Mouse (Mus musculus): ENCODE measurements around the gene Lpcat2. TPM values are rescaled to one million over a fixed set of nuclear protein-coding genes. Genes with fewer than 3 reads are reported as not detected.

Lpcat2 gene
- polyA plus RNA-seq, 1 experiment = 0.25 TPM

- H3K36me3 ChIP-seq (ENCODE audit: control insufficient read depth, insufficient read depth, low read length) = no peaks in the 10 kb centered on the region
- TF ChIP-seq POLR2A (IDR thresholded peaks at IDR 0.05; ENCODE audit: control insufficient read depth, low read depth, low read length) = no peak
- no peak for TF ChIP-seq CTCF (IDR thresholded peaks at IDR 0.05; ENCODE audit: control insufficient read depth, insufficient read depth, insufficient replicate concordance, low read depth, low read length)
- H3K27ac ChIP-seq (ENCODE audit: control insufficient read depth, insufficient read depth, low read depth, low read length) = no peak within 1 kb of the TSS
- H3K4me1 ChIP-seq (ENCODE audit: control insufficient read depth, insufficient read depth, low read length) = no peaks in the 10 kb centered on the region
- no peaks in the 10 kb centered on the region for H3K27me3 ChIP-seq (ENCODE audit: control insufficient read depth, insufficient read depth, low read length)
- H3K4me3 ChIP-seq (ENCODE audit: control insufficient read depth, low read depth, low read length) = peak within 1 kb of the TSS; percentile 50
These were observed 27.7 kb upstream of the Lpcat2 start, which contains the start of gene Mmp2 for GRCm38 (mm10) chr8:92827243-92828034. Gene Mmp2 (plus strand): TSS chr8:92827291.

GRCm38 (mm10) chr8:92828251-92828743 lies 26.8 kb upstream of the Lpcat2 start:
- Histone ChIP-seq H3K4me1 (ENCODE audit: control insufficient read depth, insufficient read depth, low read length) (no peaks in the 10 kb centered on the region), H3K4me3 (ENCODE audit: control insufficient read depth, low read depth, low read length) (no peak overlapping the region), H3K27ac (ENCODE audit: control insufficient read depth, insufficient read depth, low read depth, low read length) (no peak overlapping the region), H3K36me3 (ENCODE audit: control insufficient read depth, insufficient read depth, low read length) (no peaks in the 10 kb centered on the region), H3K27me3 (ENCODE audit: control insufficient read depth, insufficient read depth, low read length) (no peaks in the 10 kb centered on the region)
- TF ChIP-seq CTCF (IDR thresholded peaks at IDR 0.05; ENCODE audit: control insufficient read depth, insufficient read depth, insufficient replicate concordance, low read depth, low read length) (no peak), POLR2A (IDR thresholded peaks at IDR 0.05; ENCODE audit: control insufficient read depth, low read depth, low read length) (no peak)

- no peak overlapping the region for H3K27ac ChIP-seq (ENCODE audit: control insufficient read depth, insufficient read depth, low read depth, low read length)
- H3K27me3 ChIP-seq (ENCODE audit: control insufficient read depth, insufficient read depth, low read length) = no peaks in the 10 kb centered on the region
- H3K4me3 ChIP-seq (ENCODE audit: control insufficient read depth, low read depth, low read length) = no peak overlapping the region
- no peaks in the 10 kb centered on the region for H3K4me1 ChIP-seq (ENCODE audit: control insufficient read depth, insufficient read depth, low read length)
- no peak for TF ChIP-seq POLR2A (IDR thresholded peaks at IDR 0.05; ENCODE audit: control insufficient read depth, low read depth, low read length)
- no peak for TF ChIP-seq CTCF (IDR thresholded peaks at IDR 0.05; ENCODE audit: control insufficient read depth, insufficient read depth, insufficient replicate concordance, low read depth, low read length)
- no peaks in the 10 kb centered on the region for H3K36me3 ChIP-seq (ENCODE audit: control insufficient read depth, insufficient read depth, low read length)
These were observed 20.9 kb upstream of the Lpcat2 start for GRCm38 (mm10) chr8:92834065-92834731.

GRCm38 (mm10) chr8:92834786-92835500 lies 20.2 kb upstream of the Lpcat2 start:
- H3K36me3 ChIP-seq (ENCODE audit: control insufficient read depth, insufficient read depth, low read length) = no peaks in the 10 kb centered on the region
- H3K27me3 ChIP-seq (ENCODE audit: control insufficient read depth, insufficient read depth, low read length) = no peaks in the 10 kb centered on the region
- no peaks in the 10 kb centered on the region for H3K4me1 ChIP-seq (ENCODE audit: control insufficient read depth, insufficient read depth, low read length)
- no peak overlapping the region for H3K4me3 ChIP-seq (ENCODE audit: control insufficient read depth, low read depth, low read length)
- TF ChIP-seq CTCF (IDR thresholded peaks at IDR 0.05; ENCODE audit: control insufficient read depth, insufficient read depth, insufficient replicate concordance, low read depth, low read length) = no peak
- TF ChIP-seq POLR2A (IDR thresholded peaks at IDR 0.05; ENCODE audit: control insufficient read depth, low read depth, low read length) = no peak
- no peak overlapping the region for H3K27ac ChIP-seq (ENCODE audit: control insufficient read depth, insufficient read depth, low read depth, low read length)

- Histone ChIP-seq H3K36me3 (ENCODE audit: control insufficient read depth, insufficient read depth, low read length) (no peaks in the 10 kb centered on the region), H3K4me1 (ENCODE audit: control insufficient read depth, insufficient read depth, low read length) (no peaks in the 10 kb centered on the region)
- TF ChIP-seq CTCF (IDR thresholded peaks at IDR 0.05; ENCODE audit: control insufficient read depth, insufficient read depth, insufficient replicate concordance, low read depth, low read length) (no peak), POLR2A (IDR thresholded peaks at IDR 0.05; ENCODE audit: control insufficient read depth, low read depth, low read length) (no peak)
These were observed 19.2 kb upstream of the Lpcat2 start for GRCm38 (mm10) chr8:92835901-92836300.

GRCm38 (mm10) chr8:92838616-92839015 lies 16.5 kb upstream of the Lpcat2 start:
- no peaks in the 10 kb centered on the region for H3K36me3 ChIP-seq (ENCODE audit: control insufficient read depth, insufficient read depth, low read length)
- TF ChIP-seq POLR2A (IDR thresholded peaks at IDR 0.05; ENCODE audit: control insufficient read depth, low read depth, low read length) = no peak
- no peak for TF ChIP-seq CTCF (IDR thresholded peaks at IDR 0.05; ENCODE audit: control insufficient read depth, insufficient read depth, insufficient replicate concordance, low read depth, low read length)

More at GRCm38 (mm10) chr8:92835901-92836300, 19.2 kb upstream of the Lpcat2 start:
- no peak overlapping the region for H3K27ac ChIP-seq (ENCODE audit: control insufficient read depth, insufficient read depth, low read depth, low read length)
- no peak overlapping the region for H3K4me3 ChIP-seq (ENCODE audit: control insufficient read depth, low read depth, low read length)
- no peaks in the 10 kb centered on the region for H3K27me3 ChIP-seq (ENCODE audit: control insufficient read depth, insufficient read depth, low read length)

GRCm38 (mm10) chr8:92839161-92839560 lies 16.0 kb upstream of the Lpcat2 start:
- no peaks in the 10 kb centered on the region for H3K36me3 ChIP-seq (ENCODE audit: control insufficient read depth, insufficient read depth, low read length)

More at GRCm38 (mm10) chr8:92838616-92839015, 16.5 kb upstream of the Lpcat2 start:
- no peaks in the 10 kb centered on the region for H3K27me3 ChIP-seq (ENCODE audit: control insufficient read depth, insufficient read depth, low read length)
- no peaks in the 10 kb centered on the region for H3K4me1 ChIP-seq (ENCODE audit: control insufficient read depth, insufficient read depth, low read length)
- no peak overlapping the region for H3K27ac ChIP-seq (ENCODE audit: control insufficient read depth, insufficient read depth, low read depth, low read length)
- no peak overlapping the region for H3K4me3 ChIP-seq (ENCODE audit: control insufficient read depth, low read depth, low read length)

More at GRCm38 (mm10) chr8:92839161-92839560, 16.0 kb upstream of the Lpcat2 start:
- Histone ChIP-seq H3K27ac (ENCODE audit: control insufficient read depth, insufficient read depth, low read depth, low read length) (no peak overlapping the region), H3K4me1 (ENCODE audit: control insufficient read depth, insufficient read depth, low read length) (no peaks in the 10 kb centered on the region), H3K4me3 (ENCODE audit: control insufficient read depth, low read depth, low read length) (no peak overlapping the region), H3K27me3 (ENCODE audit: control insufficient read depth, insufficient read depth, low read length) (no peaks in the 10 kb centered on the region)
- TF ChIP-seq CTCF (IDR thresholded peaks at IDR 0.05; ENCODE audit: control insufficient read depth, insufficient read depth, insufficient replicate concordance, low read depth, low read length) = no peak
- TF ChIP-seq POLR2A (IDR thresholded peaks at IDR 0.05; ENCODE audit: control insufficient read depth, low read depth, low read length) = no peak

Measured in testis, adult 2 months (tissue).